8 mouse cellular contexts compared by ENCODE assay signal in the genomic region with DNA sequence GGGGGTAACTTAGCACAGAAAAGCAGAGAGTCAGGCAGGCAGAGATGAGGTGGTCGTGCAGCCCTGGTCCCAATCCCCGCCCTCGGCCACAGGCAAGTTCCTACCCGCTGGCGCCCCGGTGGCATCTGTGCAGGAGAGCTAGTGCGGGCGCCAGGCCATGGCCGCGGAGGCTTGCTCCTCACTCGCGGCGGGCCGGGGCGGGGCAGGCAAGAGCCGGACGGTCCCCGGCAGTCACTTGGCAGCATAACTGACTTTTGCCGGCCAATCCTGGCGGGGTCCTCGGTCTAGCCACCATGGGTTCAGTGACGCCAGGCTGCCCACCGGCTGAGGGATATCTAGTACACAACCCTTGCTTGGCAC. TPM values are rescaled to one million over a fixed set of nuclear protein-coding genes. Genes with fewer than 3 reads are reported as not detected.
A peak's percentile ranks its signal among the peaks of the same experiment; 100 is the strongest.
DNase-seq lines count a peak whose midpoint lies in the region; ATAC-seq and TF ChIP-seq lines count a peak whose summit lies in the region.

No protein-coding gene starts in this region.

- peak; percentile 7; the same call in 1 of the 2 replicates for TF ChIP-seq CTCF in heart, adult 2 months (IDR thresholded peaks at IDR 0.05)
- TF ChIP-seq CTCF in heart, postnatal 0 days (IDR thresholded peaks at IDR 0.05; ENCODE audit: low read depth), result no peak
- TF ChIP-seq CTCF in spleen, adult 2 months (IDR thresholded peaks at IDR 0.05; ENCODE audit: extremely low read depth, insufficient read depth, insufficient read length, insufficient replicate concordance), result no peak

- peak overlapping the region; percentile 80 for H3K27ac ChIP-seq in heart, adult 2 months
- peak overlapping the region; percentile 80 for H3K27ac ChIP-seq in embryonic facial prominence, embryonic 15.5 days (replicated peaks)
- peak overlapping the region; percentile 73 for H3K27ac ChIP-seq in heart, postnatal 0 days (ENCODE audit: low read depth)
- peak overlapping the region; percentile 80 for H3K27ac ChIP-seq in spleen, adult 2 months (ENCODE audit: insufficient read depth, low read length)

- peak; percentile 68 for ATAC-seq in embryonic facial prominence, embryonic 15.5 days (ENCODE audit: insufficient number of reproducible peaks, low FRiP score, low TSS enrichment, low read depth)
- peak; percentile 76 for ATAC-seq in heart, postnatal 0 days (ENCODE audit: insufficient read depth, low read depth)
- peak; percentile 76 for ATAC-seq in megakaryocyte, adult 5-6 weeks (ENCODE audit: poor library complexity, severe bottlenecking)

- TF ChIP-seq EP300 in heart, adult 2 months (IDR thresholded peaks at IDR 0.05; ENCODE audit: insufficient read depth, low read depth, low read length), result no peak
- TF ChIP-seq EP300 in heart, postnatal 0 days (IDR thresholded peaks at IDR 0.05; ENCODE audit: low read depth), result no peak

- peak overlapping the region; percentile 87 for H3K9ac ChIP-seq in heart, adult 2 months (ENCODE audit: low read depth, low read length)
- H3K9ac ChIP-seq in embryonic facial prominence, embryonic 15.5 days, result peak overlapping the region; percentile 42
- H3K9ac ChIP-seq in heart, postnatal 0 days (replicated peaks; ENCODE audit: low read depth, low read length), result peak overlapping the region; percentile 76

- peak overlapping the region; percentile 74 for H3K4me3 ChIP-seq in heart, adult 2 months
- peak overlapping the region; percentile 57 for H3K4me3 ChIP-seq in embryonic facial prominence, embryonic 15.5 days (replicated peaks)
- peak overlapping the region; percentile 84 for H3K4me3 ChIP-seq in heart, postnatal 0 days (ENCODE audit: low read depth, low read length)
- H3K4me3 ChIP-seq in spleen, adult 2 months (ENCODE audit: extremely low read depth, insufficient read depth, insufficient read length), result peak overlapping the region; percentile 94

- under 1% methylated on average over 23 of the region's 23 CpGs for WGBS in heart, adult 2 months
- WGBS in embryonic facial prominence, embryonic 15.5 days, result 1% methylated on average over 23 of the region's 23 CpGs
- WGBS in heart, postnatal 0 days, result 0% methylated on average over 23 of the region's 23 CpGs
- WGBS in spleen, adult 2 months, result 1% methylated on average over 23 of the region's 23 CpGs

- peak; percentile 27; the same call in 1 of the 2 replicates for TF ChIP-seq POLR2A in heart, adult 2 months (IDR thresholded peaks at IDR 0.05; ENCODE audit: insufficient read depth, low read depth, low read length)
- no peak for TF ChIP-seq POLR2A in spleen, adult 2 months (IDR thresholded peaks at IDR 0.05; ENCODE audit: low read depth, low read length)

- peak overlapping the region; percentile 87 for H3K4me2 ChIP-seq in embryonic facial prominence, embryonic 15.5 days (replicated peaks)
- peak overlapping the region; percentile 87 for H3K4me2 ChIP-seq in heart, postnatal 0 days (ENCODE audit: low read depth, low read length)

- intact Hi-C loops in heart, adult 2 months (cut with DNase I), result no loop called here

- peak in 1 of 2 experiments; percentile 88 for DNase-seq in heart, adult 2 months
- DNase-seq in heart, adult 11 months, result no peak
- peak; percentile 85 to 91 for DNase-seq in adrenal gland, postnatal 36 days
- peak; percentile 67 for DNase-seq in heart, postnatal 0 days (ENCODE audit: low spot score)
- peak; percentile 77 to 82 for DNase-seq in kidney, postnatal 25 days
- peak; percentile 7 to 65 for DNase-seq in spleen, adult 2 months (ENCODE audit: low read depth in 1 of 2, low spot score in 2 of 2)

- H3K36me3 ChIP-seq in heart, adult 2 months (ENCODE audit: control insufficient read depth, insufficient read depth, low read length), result no peaks in the 10 kb centered on the region
- peaks cover 26% of the 10 kb centered on the region for H3K36me3 ChIP-seq in embryonic facial prominence, embryonic 15.5 days
- H3K36me3 ChIP-seq in heart, postnatal 0 days (replicated peaks; ENCODE audit: control insufficient read depth, insufficient read depth, low read length), result peaks cover 16% of the 10 kb centered on the region
- H3K36me3 ChIP-seq in spleen, adult 2 months (ENCODE audit: control insufficient read depth, insufficient read depth, low read length), result no peaks in the 10 kb centered on the region; the same call in none of the 2 replicates

- H3K9me3 ChIP-seq in embryonic facial prominence, embryonic 15.5 days (replicated peaks), result no peaks in the 10 kb centered on the region
- no peaks in the 10 kb centered on the region for H3K9me3 ChIP-seq in heart, postnatal 0 days (replicated peaks; ENCODE audit: control insufficient read depth, low read length)

- no peaks in the 10 kb centered on the region for H3K27me3 ChIP-seq in heart, adult 2 months (ENCODE audit: control insufficient read depth, insufficient read depth, low read length)
- H3K27me3 ChIP-seq in embryonic facial prominence, embryonic 15.5 days, result no peaks in the 10 kb centered on the region
- H3K27me3 ChIP-seq in heart, postnatal 0 days (ENCODE audit: control insufficient read depth, insufficient read depth, low read length), result no peaks in the 10 kb centered on the region
- no peaks in the 10 kb centered on the region for H3K27me3 ChIP-seq in spleen, adult 2 months (ENCODE audit: control insufficient read depth, insufficient read depth, low read length)

- H3K79me2 ChIP-seq in heart, adult 2 months (replicated peaks; ENCODE audit: control insufficient read depth, insufficient read depth, low read length), result no peaks in the 10 kb centered on the region

- peaks cover 10% of the 10 kb centered on the region for H3K4me1 ChIP-seq in heart, adult 2 months (ENCODE audit: control insufficient read depth, insufficient read depth, low read length)
- peaks cover 30% of the 10 kb centered on the region for H3K4me1 ChIP-seq in embryonic facial prominence, embryonic 15.5 days
- peaks cover 11% of the 10 kb centered on the region for H3K4me1 ChIP-seq in heart, postnatal 0 days (ENCODE audit: control insufficient read depth, insufficient read depth)
- H3K4me1 ChIP-seq in spleen, adult 2 months (ENCODE audit: control insufficient read depth, insufficient read depth, insufficient read length), result peaks cover 18% of the 10 kb centered on the region; the same call in 1 of the 2 replicates

RNA-seq across cellular contexts. Expression of a gene that starts 24.1 kb away (rescaled TPM):
- total RNA-seq in heart, adult 2 months (2021), result 1 to 10 TPM; 1.3 to 1.8 TPM
- 4.3 TPM in 2 replicates for polyA plus RNA-seq in heart, adult 2 months (2012; rRNA removed)
- total RNA-seq in adrenal gland, postnatal 36 days (2021), result 10 to 100 TPM in 1 of 2 experiments, 1 to 10 TPM in 1; 9.7 to 11.0 TPM
- 9.0 and 10.1 TPM in 2 replicates for polyA plus RNA-seq in embryonic facial prominence, embryonic 15.5 days (2015; fragmentation: Nextera tagmentation; extraction: Ambion mirVana)
- 6.1 and 7.9 TPM in 2 replicates for total RNA-seq in heart, postnatal 0 days (2014; rRNA removed; ENCODE audit: low replicate concordance)
- polyA plus RNA-seq in heart, postnatal 0 days (2015; fragmentation: Nextera tagmentation; extraction: Ambion mirVana), result 3.6 and 4.1 TPM in 2 replicates
- 0.16 and 0.48 TPM in 2 replicates for total RNA-seq in megakaryocyte, adult 5-6 weeks (2015)
- 0.33 and 0.49 TPM in 2 replicates for total RNA-seq in megakaryocyte, adult 5-6 weeks (2017)
- polyA plus RNA-seq in spleen, adult 2 months (2012; rRNA removed), result 14.8 and 17.3 TPM in 2 replicates
